Mouse (Mus musculus) heart, embryonic 12.5 days (tissue): Measurements from ENCODE around the gene Defb48. TPM values are rescaled to one million over a fixed set of nuclear protein-coding genes. Genes with fewer than 3 reads are reported as not detected.

Experiments used
- ATAC-seq: fragments of 200-750 bp; cut with Nextera tagmentation; 2 replicates; pipeline ENCODE4 v1.8.0; 2017; ENCODE audit warnings: moderate TSS enrichment, moderate library complexity; ENCODE audit not compliant: insufficient number of reproducible peaks, low FRiP score
- H3K27ac ChIP-seq: fragments of 300-500 bp; sonication (generic); 2 replicates; pipeline ENCODE4 v1.5.1; 2016; ENCODE audit warnings: mild to moderate bottlenecking, moderate library complexity; ENCODE audit not compliant: poor library complexity, severe bottlenecking
- H3K27me3 ChIP-seq: fragments of 300-500 bp; sonication (generic); replicated peaks from 2 replicates; pipeline ENCODE4 v1.6.1; 2016; ENCODE audit warnings: mild to moderate bottlenecking, moderate library complexity
- H3K36me3 ChIP-seq: fragments of 300-500 bp; sonication (generic); 2 replicates; pipeline ENCODE4 v1.6.1; 2016; ENCODE audit warnings: mild to moderate bottlenecking, moderate library complexity
- H3K4me1 ChIP-seq: fragments of 300-500 bp; sonication (generic); replicated peaks from 2 replicates; pipeline ENCODE4 v1.6.1; 2016; ENCODE audit warnings: mild to moderate bottlenecking
- H3K4me2 ChIP-seq: fragments of 300-500 bp; sonication (generic); 2 replicates; pipeline ENCODE4 v1.6.1; 2016; ENCODE audit warnings: mild to moderate bottlenecking, moderate library complexity
- H3K4me3 ChIP-seq: fragments of 300-500 bp; sonication (generic); 2 replicates; pipeline ENCODE4 v1.5.1; 2016; ENCODE audit warnings: mild to moderate bottlenecking
- H3K9ac ChIP-seq: fragments of 300-500 bp; sonication (generic); 2 replicates; pipeline ENCODE4 v1.6.1; 2016; ENCODE audit warnings: mild to moderate bottlenecking, moderate library complexity
- H3K9me3 ChIP-seq: fragments of 300-500 bp; sonication (generic); replicated peaks from 2 replicates; pipeline ENCODE4 v1.6.1; 2016; ENCODE audit warnings: mild to moderate bottlenecking, moderate library complexity
- WGBS: fragments of 180-500 bp; shearing (Covaris S2); methylation state at CpG from one replicate; pipeline ENCODE4 v1.1.7; 2016; 5-methylcytosine and 5-hydroxymethylcytosine counted together
- polyA plus RNA-seq: library from polyadenylated mRNA; unstranded; fragments of >200 nt; fragmentation: Nextera tagmentation; extraction: Ambion mirVana; gene quantifications from 2 replicates; pipeline ENCODE4 v1.2.1, GENCODE M21; 2016

Defb48 gene
- polyA plus RNA-seq, 1 experiment from 2014 or later = not detected

- H3K4me3 ChIP-seq = no peak overlapping the region
- 13% methylated on average over 5 of the region's 5 CpGs for WGBS
Observed at GRCm38 (mm10) chr14:62975046-62975445, 9.3 kb downstream of the Defb48 start.

GRCm38 (mm10) chr14:62965811-62966520 lies 18.3 kb downstream of the Defb48 start:
- peaks cover 22% of the 10 kb centered on the region for H3K4me1 ChIP-seq
- WGBS = 11% methylated on average over 15 of the region's 15 CpGs
- no peak for ATAC-seq
- 0 out of 2 replicates have a peak, but pooled peaks cover 4% of the 10 kb centered on the region for H3K36me3 ChIP-seq
- H3K9me3 ChIP-seq = no peaks in the 10 kb centered on the region
- peak overlapping the region; percentile 54 for H3K9ac ChIP-seq
- no peaks in the 10 kb centered on the region for H3K27me3 ChIP-seq
- H3K4me2 ChIP-seq = peak overlapping the region; percentile 73
- peak overlapping the region; percentile 43 for H3K4me3 ChIP-seq
- peak overlapping the region; percentile 34 for H3K27ac ChIP-seq

More at GRCm38 (mm10) chr14:62975046-62975445, 9.3 kb downstream of the Defb48 start:
- peak overlapping the region; percentile 41 for H3K4me2 ChIP-seq
- no peak for ATAC-seq
- no peaks in the 10 kb centered on the region for H3K9me3 ChIP-seq
- no peaks in the 10 kb centered on the region; the same call in 1 of the 2 replicates for H3K27me3 ChIP-seq
- no peak overlapping the region for H3K9ac ChIP-seq
- H3K27ac ChIP-seq = no peak overlapping the region
- H3K4me1 ChIP-seq = no peaks in the 10 kb centered on the region
- no peaks in the 10 kb centered on the region for H3K36me3 ChIP-seq

- peak overlapping the region; percentile 73 for H3K4me2 ChIP-seq
- H3K36me3 ChIP-seq = 0 out of 2 replicates have a peak, but pooled peaks cover 4% of the 10 kb centered on the region
- peak overlapping the region; percentile 54; the same call in 1 of the 2 replicates for H3K9ac ChIP-seq
- no peaks in the 10 kb centered on the region for H3K9me3 ChIP-seq
- H3K4me3 ChIP-seq = peak overlapping the region; percentile 43; the same call in 1 of the 2 replicates
- peak overlapping the region; percentile 34 for H3K27ac ChIP-seq
- ATAC-seq = 0 out of 2 replicates have a peak, but pooled peaks have one; percentile 30
- peaks cover 22% of the 10 kb centered on the region for H3K4me1 ChIP-seq
- 76% methylated on average over 5 of the region's 5 CpGs for WGBS
- no peaks in the 10 kb centered on the region for H3K27me3 ChIP-seq
Observed at GRCm38 (mm10) chr14:62965342-62965741, 19.0 kb downstream of the Defb48 start.

- peaks cover 16% of the 10 kb centered on the region for H3K36me3 ChIP-seq
- WGBS = 81% methylated on average over 4 of the region's 4 CpGs
- H3K27ac ChIP-seq = no peak overlapping the region
- ATAC-seq = no peak
- H3K9me3 ChIP-seq = 0 out of 2 replicates have a peak, but pooled peaks cover 3% of the 10 kb centered on the region
- H3K27me3 ChIP-seq = no peaks in the 10 kb centered on the region
- peaks cover 22% of the 10 kb centered on the region for H3K4me1 ChIP-seq
- H3K4me3 ChIP-seq = no peak overlapping the region
- H3K9ac ChIP-seq = no peak overlapping the region
- no peak overlapping the region for H3K4me2 ChIP-seq
Observed at GRCm38 (mm10) chr14:62963632-62964031, 20.7 kb downstream of the Defb48 start.

- no peak for ATAC-seq
- peaks cover 61% of the 10 kb centered on the region for H3K36me3 ChIP-seq
- WGBS = 77% methylated on average over 9 of the region's 9 CpGs
Observed at GRCm38 (mm10) chr14:62956091-62956490, 28.2 kb downstream of the Defb48 start.

GRCm38 (mm10) chr14:62946794-62947193 lies 37.5 kb downstream of the Defb48 start:
- Histone ChIP-seq H3K36me3 (peaks cover 43% of the 10 kb centered on the region), H3K9ac (no peak overlapping the region), H3K4me3 (no peak overlapping the region), H3K27ac (no peak overlapping the region), H3K4me1 (no peaks in the 10 kb centered on the region), H3K4me2 (no peak overlapping the region), H3K9me3 (0 out of 2 replicates have a peak, but pooled peaks cover 4% of the 10 kb centered on the region), H3K27me3 (no peaks in the 10 kb centered on the region)
- ATAC-seq = no peak
- WGBS = 89% methylated on average over 3 of the region's 3 CpGs

More at GRCm38 (mm10) chr14:62956091-62956490, 28.2 kb downstream of the Defb48 start:
- peaks cover 9% of the 10 kb centered on the region for H3K4me1 ChIP-seq
- no peak overlapping the region for H3K9ac ChIP-seq
- H3K4me3 ChIP-seq = no peak overlapping the region
- H3K4me2 ChIP-seq = no peak overlapping the region
- H3K9me3 ChIP-seq = 0 out of 2 replicates have a peak, but pooled peaks cover 3% of the 10 kb centered on the region
- H3K27me3 ChIP-seq = no peaks in the 10 kb centered on the region
- 0 out of 2 replicates have a peak overlapping the region, but pooled peaks have one; percentile 26 for H3K27ac ChIP-seq

- no peak overlapping the region for H3K9ac ChIP-seq
- H3K4me3 ChIP-seq = no peak overlapping the region
- H3K27me3 ChIP-seq = no peaks in the 10 kb centered on the region
- H3K9me3 ChIP-seq = peaks cover 8% of the 10 kb centered on the region; the same call in 1 of the 2 replicates
- whole genome bisulfite sequencing = 76% methylated on average over 14 of the region's 14 CpGs
- no peak overlapping the region for H3K4me2 ChIP-seq
- H3K4me1 ChIP-seq = peaks cover 4% of the 10 kb centered on the region; the same call in 1 of the 2 replicates
- peaks cover 48% of the 10 kb centered on the region for H3K36me3 ChIP-seq
- no peak overlapping the region for H3K27ac ChIP-seq
- no peak for ATAC-seq
Observed at GRCm38 (mm10) chr14:62940383-62941074, 43.8 kb downstream of the Defb48 start.

GRCm38 (mm10) chr14:62939435-62939834 lies 44.9 kb downstream of the Defb48 start:
- peaks cover 4% of the 10 kb centered on the region; the same call in 1 of the 2 replicates for H3K4me1 ChIP-seq
- H3K4me3 ChIP-seq = no peak overlapping the region
- H3K9me3 ChIP-seq = peaks cover 4% of the 10 kb centered on the region; the same call in 1 of the 2 replicates
- no peaks in the 10 kb centered on the region for H3K27me3 ChIP-seq
- WGBS = 97% methylated on average over 3 of the region's 3 CpGs
- no peak overlapping the region for H3K27ac ChIP-seq
- peaks cover 42% of the 10 kb centered on the region for H3K36me3 ChIP-seq
- no peak overlapping the region for H3K9ac ChIP-seq
- no peak for ATAC-seq
- no peak overlapping the region for H3K4me2 ChIP-seq

GRCm38 (mm10) chr14:62937675-62938074 lies 46.6 kb downstream of the Defb48 start:
- no peak for ATAC-seq
- no peak overlapping the region for H3K9ac ChIP-seq
- peaks cover 4% of the 10 kb centered on the region; the same call in 1 of the 2 replicates for H3K9me3 ChIP-seq
- no peak overlapping the region for H3K4me3 ChIP-seq
- no peak overlapping the region for H3K27ac ChIP-seq
- H3K4me2 ChIP-seq = no peak overlapping the region
- WGBS = 74% methylated on average over 5 of the region's 5 CpGs
- H3K27me3 ChIP-seq = no peaks in the 10 kb centered on the region
- H3K36me3 ChIP-seq = peaks cover 36% of the 10 kb centered on the region
- H3K4me1 ChIP-seq = peaks cover 4% of the 10 kb centered on the region; the same call in 1 of the 2 replicates

- WGBS = 78% methylated on average over 6 of the region's 6 CpGs
- H3K27ac ChIP-seq = no peak overlapping the region
- peaks cover 35% of the 10 kb centered on the region for H3K36me3 ChIP-seq
- H3K9me3 ChIP-seq = peaks cover 4% of the 10 kb centered on the region; the same call in 1 of the 2 replicates
- no peaks in the 10 kb centered on the region for H3K27me3 ChIP-seq
- no peak for ATAC-seq
- H3K4me2 ChIP-seq = no peak overlapping the region
- no peak overlapping the region for H3K9ac ChIP-seq
- H3K4me1 ChIP-seq = peaks cover 4% of the 10 kb centered on the region; the same call in 1 of the 2 replicates
- no peak overlapping the region for H3K4me3 ChIP-seq
Observed at GRCm38 (mm10) chr14:62936631-62937380, 47.5 kb downstream of the Defb48 start.
